Mouse (Mus musculus): Measurements from ENCODE around the gene Lpar5. TPM values are rescaled to one million over a fixed set of nuclear protein-coding genes. Genes with fewer than 3 reads are reported as not detected.

Gene Lpar5
- polyA plus RNA-seq, 1 experiment from 2014 or later = 1.1 TPM

GRCm38 (mm10) chr6:125097346-125097689 is 29.6 kb downstream of the Lpar5 start:
- H3K4me3 ChIP-seq (ENCODE audit: low read depth, low read length) = peak overlapping the region; percentile 71
- peak overlapping the region; percentile 94 for H3K27ac ChIP-seq (replicated peaks; ENCODE audit: low read depth, low read length)
- peak overlapping the region; percentile 84 for H3K4me2 ChIP-seq (ENCODE audit: low read depth, low read length)
- ATAC-seq (ENCODE audit: low read depth) (peak; percentile 7), DNase-seq (ENCODE audit: low spot score) (peak; percentile 40)
- peak overlapping the region; percentile 88 for H3K9ac ChIP-seq (ENCODE audit: low read depth, low read length)
- H3K9me3 ChIP-seq (ENCODE audit: control insufficient read depth, low read length) = no peaks in the 10 kb centered on the region
- WGBS = 0% methylated on average over 12 of the region's 12 CpGs
- peaks cover 39% of the 10 kb centered on the region for H3K36me3 ChIP-seq (ENCODE audit: control insufficient read depth, insufficient read depth, low read length)
- no peaks in the 10 kb centered on the region for H3K27me3 ChIP-seq (replicated peaks; ENCODE audit: control insufficient read depth, insufficient read depth, low read length)
- peaks cover 22% of the 10 kb centered on the region for H3K4me1 ChIP-seq (ENCODE audit: control insufficient read depth, insufficient read depth, low read length)

- peaks cover 45% of the 10 kb centered on the region for H3K36me3 ChIP-seq (ENCODE audit: control insufficient read depth, insufficient read depth, low read length)
- ATAC-seq (ENCODE audit: low read depth) (no peak), DNase-seq (ENCODE audit: low spot score) (no peak)
- H3K9me3 ChIP-seq (ENCODE audit: control insufficient read depth, low read length) = no peaks in the 10 kb centered on the region
- peak overlapping the region; percentile 84 for H3K4me2 ChIP-seq (ENCODE audit: low read depth, low read length)
- peak overlapping the region; percentile 71 for H3K4me3 ChIP-seq (ENCODE audit: low read depth, low read length)
- H3K9ac ChIP-seq (ENCODE audit: low read depth, low read length) = peak overlapping the region; percentile 88
- no peak overlapping the region for H3K27ac ChIP-seq (replicated peaks; ENCODE audit: low read depth, low read length)
- 48% methylated on average over 8 of the region's 8 CpGs for WGBS
- H3K27me3 ChIP-seq (replicated peaks; ENCODE audit: control insufficient read depth, insufficient read depth, low read length) = no peaks in the 10 kb centered on the region
- H3K4me1 ChIP-seq (ENCODE audit: control insufficient read depth, insufficient read depth, low read length) = peaks cover 22% of the 10 kb centered on the region
Measured at GRCm38 (mm10) chr6:125097951-125098350, 30.2 kb downstream of the Lpar5 start.

GRCm38 (mm10) chr6:125098513-125098912 is 30.8 kb downstream of the Lpar5 start:
- Histone ChIP-seq H3K4me1 (ENCODE audit: control insufficient read depth, insufficient read depth, low read length) (peaks cover 22% of the 10 kb centered on the region), H3K4me2 (ENCODE audit: low read depth, low read length) (peak overlapping the region; percentile 84), H3K9me3 (ENCODE audit: control insufficient read depth, low read length) (no peaks in the 10 kb centered on the region), H3K27ac (replicated peaks; ENCODE audit: low read depth, low read length) (no peak overlapping the region), H3K4me3 (ENCODE audit: low read depth, low read length) (peak overlapping the region; percentile 71), H3K36me3 (ENCODE audit: control insufficient read depth, insufficient read depth, low read length) (peaks cover 49% of the 10 kb centered on the region), H3K27me3 (replicated peaks; ENCODE audit: control insufficient read depth, insufficient read depth, low read length) (no peaks in the 10 kb centered on the region), H3K9ac (ENCODE audit: low read depth, low read length) (peak overlapping the region; percentile 88)
- no peak for DNase-seq (ENCODE audit: low spot score)
- no peak for ATAC-seq (ENCODE audit: low read depth)
- 49% methylated on average over 3 of the region's 3 CpGs for WGBS

GRCm38 (mm10) chr6:125099421-125099971 is 31.8 kb downstream of the Lpar5 start:
- peak; percentile 63 for DNase-seq (ENCODE audit: low spot score)

GRCm38 (mm10) chr6:125101444-125101843 is 33.7 kb downstream of the Lpar5 start:
- ATAC-seq (ENCODE audit: low read depth) (no peak), DNase-seq (ENCODE audit: low spot score) (no peak)
- WGBS = 82% methylated on average over 9 of the region's 9 CpGs
- no peak overlapping the region for H3K9ac ChIP-seq (ENCODE audit: low read depth, low read length)
- H3K27ac ChIP-seq (replicated peaks; ENCODE audit: low read depth, low read length) = no peak overlapping the region
- H3K27me3 ChIP-seq (replicated peaks; ENCODE audit: control insufficient read depth, insufficient read depth, low read length) = no peaks in the 10 kb centered on the region
- H3K9me3 ChIP-seq (ENCODE audit: control insufficient read depth, low read length) = no peaks in the 10 kb centered on the region
- H3K4me2 ChIP-seq (ENCODE audit: low read depth, low read length) = no peak overlapping the region
- peaks cover 22% of the 10 kb centered on the region for H3K4me1 ChIP-seq (ENCODE audit: control insufficient read depth, insufficient read depth, low read length)
- peaks cover 78% of the 10 kb centered on the region for H3K36me3 ChIP-seq (ENCODE audit: control insufficient read depth, insufficient read depth, low read length)
- H3K4me3 ChIP-seq (ENCODE audit: low read depth, low read length) = no peak overlapping the region

More at GRCm38 (mm10) chr6:125099421-125099971, 31.8 kb downstream of the Lpar5 start:
- no peaks in the 10 kb centered on the region for H3K27me3 ChIP-seq (replicated peaks; ENCODE audit: control insufficient read depth, insufficient read depth, low read length)
- peaks cover 59% of the 10 kb centered on the region for H3K36me3 ChIP-seq (ENCODE audit: control insufficient read depth, insufficient read depth, low read length)
- WGBS = 44% methylated on average over 5 of the region's 5 CpGs
- H3K4me1 ChIP-seq (ENCODE audit: control insufficient read depth, insufficient read depth, low read length) = peaks cover 22% of the 10 kb centered on the region
- H3K4me3 ChIP-seq (ENCODE audit: low read depth, low read length) = peak overlapping the region; percentile 5; the same call in 1 of the 2 replicates
- H3K27ac ChIP-seq (replicated peaks; ENCODE audit: low read depth, low read length) = no peak overlapping the region
- 0 out of 2 replicates have a peak, but pooled peaks have one; percentile 4 for ATAC-seq (ENCODE audit: low read depth)
- H3K4me2 ChIP-seq (ENCODE audit: low read depth, low read length) = peak overlapping the region; percentile 84
- peak overlapping the region; percentile 6; the same call in 1 of the 2 replicates for H3K9ac ChIP-seq (ENCODE audit: low read depth, low read length)
- H3K9me3 ChIP-seq (ENCODE audit: control insufficient read depth, low read length) = no peaks in the 10 kb centered on the region

GRCm38 (mm10) chr6:125104223-125104622 is 36.5 kb downstream of the Lpar5 start:
- Histone ChIP-seq H3K4me3 (ENCODE audit: low read depth, low read length) (no peak overlapping the region), H3K36me3 (ENCODE audit: control insufficient read depth, insufficient read depth, low read length) (peaks cover 97% of the 10 kb centered on the region), H3K27me3 (replicated peaks; ENCODE audit: control insufficient read depth, insufficient read depth, low read length) (no peaks in the 10 kb centered on the region), H3K27ac (replicated peaks; ENCODE audit: low read depth, low read length) (no peak overlapping the region), H3K4me2 (ENCODE audit: low read depth, low read length) (no peak overlapping the region), H3K4me1 (ENCODE audit: control insufficient read depth, insufficient read depth, low read length) (peaks cover 4% of the 10 kb centered on the region), H3K9me3 (ENCODE audit: control insufficient read depth, low read length) (no peaks in the 10 kb centered on the region), H3K9ac (ENCODE audit: low read depth, low read length) (no peak overlapping the region)
- WGBS = 92% methylated on average over 4 of the region's 4 CpGs
- DNase-seq (ENCODE audit: low spot score) (no peak), ATAC-seq (ENCODE audit: low read depth) (no peak)

GRCm38 (mm10) chr6:125107705-125108104 is 40.0 kb downstream of the Lpar5 start:
- 97% methylated on average over 2 of the region's 2 CpGs for WGBS
- ATAC-seq (ENCODE audit: low read depth) = no peak
- no peaks in the 10 kb centered on the region for H3K27me3 ChIP-seq (replicated peaks; ENCODE audit: control insufficient read depth, insufficient read depth, low read length)
- no peak for DNase-seq (ENCODE audit: low spot score)
- no peaks in the 10 kb centered on the region for H3K9me3 ChIP-seq (ENCODE audit: control insufficient read depth, low read length)
- H3K27ac ChIP-seq (replicated peaks; ENCODE audit: low read depth, low read length) = no peak overlapping the region
- peaks cover 98% of the 10 kb centered on the region for H3K36me3 ChIP-seq (ENCODE audit: control insufficient read depth, insufficient read depth, low read length)
- H3K4me3 ChIP-seq (ENCODE audit: low read depth, low read length) = no peak overlapping the region
- no peak overlapping the region for H3K4me2 ChIP-seq (ENCODE audit: low read depth, low read length)
- no peak overlapping the region for H3K9ac ChIP-seq (ENCODE audit: low read depth, low read length)
- H3K4me1 ChIP-seq (ENCODE audit: control insufficient read depth, insufficient read depth, low read length) = no peaks in the 10 kb centered on the region

GRCm38 (mm10) chr6:125109371-125109770 is 41.7 kb downstream of the Lpar5 start:
- no peaks in the 10 kb centered on the region for H3K9me3 ChIP-seq (ENCODE audit: control insufficient read depth, low read length)
- 68% methylated on average over 14 of the region's 14 CpGs for WGBS

GRCm38 (mm10) chr6:125110927-125111326 is 43.2 kb downstream of the Lpar5 start:
- WGBS = 90% methylated on average over 7 of the region's 7 CpGs
- peak; percentile 24 for DNase-seq (ENCODE audit: low spot score)
- no peaks in the 10 kb centered on the region for H3K27me3 ChIP-seq (replicated peaks; ENCODE audit: control insufficient read depth, insufficient read depth, low read length)
- no peaks in the 10 kb centered on the region for H3K4me1 ChIP-seq (ENCODE audit: control insufficient read depth, insufficient read depth, low read length)
- H3K27ac ChIP-seq (replicated peaks; ENCODE audit: low read depth, low read length) = no peak overlapping the region
- no peak for ATAC-seq (ENCODE audit: low read depth)
- no peaks in the 10 kb centered on the region for H3K9me3 ChIP-seq (ENCODE audit: control insufficient read depth, low read length)
- no peak overlapping the region for H3K4me2 ChIP-seq (ENCODE audit: low read depth, low read length)
- no peak overlapping the region for H3K4me3 ChIP-seq (ENCODE audit: low read depth, low read length)
- peaks cover 98% of the 10 kb centered on the region for H3K36me3 ChIP-seq (ENCODE audit: control insufficient read depth, insufficient read depth, low read length)
- H3K9ac ChIP-seq (ENCODE audit: low read depth, low read length) = no peak overlapping the region

More at GRCm38 (mm10) chr6:125109371-125109770, 41.7 kb downstream of the Lpar5 start:
- Histone ChIP-seq H3K4me1 (ENCODE audit: control insufficient read depth, insufficient read depth, low read length) (no peaks in the 10 kb centered on the region), H3K27ac (replicated peaks; ENCODE audit: low read depth, low read length) (no peak overlapping the region), H3K27me3 (replicated peaks; ENCODE audit: control insufficient read depth, insufficient read depth, low read length) (no peaks in the 10 kb centered on the region), H3K36me3 (ENCODE audit: control insufficient read depth, insufficient read depth, low read length) (peaks cover 99% of the 10 kb centered on the region), H3K4me3 (ENCODE audit: low read depth, low read length) (no peak overlapping the region), H3K4me2 (ENCODE audit: low read depth, low read length) (no peak overlapping the region), H3K9ac (ENCODE audit: low read depth, low read length) (no peak overlapping the region)
- DNase-seq (ENCODE audit: low spot score) = peak; percentile 33
- no peak for ATAC-seq (ENCODE audit: low read depth)
